Mouse (Mus musculus) skeletal muscle tissue, postnatal 0 days (tissue): ENCODE results near the gene Myo9b. TPM values are rescaled to one million over a fixed set of nuclear protein-coding genes. Genes with fewer than 3 reads are reported as not detected.

Experiments used
- polyA plus RNA-seq: library from polyadenylated mRNA; unstranded; fragments of >200 nt; fragmentation: Nextera tagmentation; extraction: Ambion mirVana; gene quantifications from 2 replicates; pipeline ENCODE4 v1.2.1, GENCODE M21; 2015

Myo9b gene
- polyA plus RNA-seq: 6.7 and 7.5 TPM in 2 replicates

DNA sequence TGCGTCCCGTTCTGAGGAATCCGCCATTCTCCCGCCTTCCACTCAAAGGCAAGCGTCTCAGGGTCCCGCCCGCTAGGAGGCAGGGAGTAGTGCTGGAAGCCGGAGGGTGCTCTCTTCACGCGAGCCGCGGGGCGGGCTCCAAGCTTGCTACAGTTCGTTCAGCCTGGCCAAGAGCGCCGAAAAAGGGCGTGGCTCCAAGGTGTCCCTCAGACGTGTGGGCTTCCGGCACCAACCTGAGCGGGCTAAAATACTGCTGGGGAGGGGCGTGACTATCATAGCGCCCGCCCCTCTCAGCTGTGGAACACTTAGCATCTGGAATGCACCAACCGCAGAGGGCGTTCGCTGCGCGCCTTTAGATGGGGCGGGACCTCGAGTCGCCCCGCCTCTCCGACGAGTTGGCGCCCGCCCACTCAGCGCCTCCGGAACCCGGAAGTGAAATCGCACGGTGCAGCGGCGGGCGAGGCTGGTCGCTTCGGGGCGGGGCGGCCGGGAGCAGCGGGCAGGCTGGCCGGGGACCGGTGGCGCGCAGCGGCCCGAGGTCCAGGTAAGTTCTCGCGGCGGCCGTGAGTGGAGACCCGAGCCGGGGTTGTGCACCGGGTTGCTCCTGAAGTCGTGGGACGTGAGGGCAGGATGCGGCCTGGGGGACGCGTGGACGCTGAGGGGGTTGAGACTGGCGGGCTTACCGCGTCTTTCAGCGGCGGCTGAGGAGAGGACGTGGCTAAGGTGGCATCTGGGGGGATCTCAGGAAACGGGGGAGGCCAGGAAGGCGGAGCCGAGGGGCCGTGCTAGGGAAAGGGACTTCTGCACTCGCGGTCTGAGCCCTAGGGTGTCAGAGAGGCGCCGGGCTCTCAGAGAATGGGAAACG, at the start of gene Myo9b, which contains the start of gene Haus8:
Gene Myo9b, plus strand, starts transcription at position 429 of the 865 bp plus-strand sequence.
Gene Haus8, minus strand, starts transcription at position 649 of the 865 bp plus-strand sequence.

DNA sequence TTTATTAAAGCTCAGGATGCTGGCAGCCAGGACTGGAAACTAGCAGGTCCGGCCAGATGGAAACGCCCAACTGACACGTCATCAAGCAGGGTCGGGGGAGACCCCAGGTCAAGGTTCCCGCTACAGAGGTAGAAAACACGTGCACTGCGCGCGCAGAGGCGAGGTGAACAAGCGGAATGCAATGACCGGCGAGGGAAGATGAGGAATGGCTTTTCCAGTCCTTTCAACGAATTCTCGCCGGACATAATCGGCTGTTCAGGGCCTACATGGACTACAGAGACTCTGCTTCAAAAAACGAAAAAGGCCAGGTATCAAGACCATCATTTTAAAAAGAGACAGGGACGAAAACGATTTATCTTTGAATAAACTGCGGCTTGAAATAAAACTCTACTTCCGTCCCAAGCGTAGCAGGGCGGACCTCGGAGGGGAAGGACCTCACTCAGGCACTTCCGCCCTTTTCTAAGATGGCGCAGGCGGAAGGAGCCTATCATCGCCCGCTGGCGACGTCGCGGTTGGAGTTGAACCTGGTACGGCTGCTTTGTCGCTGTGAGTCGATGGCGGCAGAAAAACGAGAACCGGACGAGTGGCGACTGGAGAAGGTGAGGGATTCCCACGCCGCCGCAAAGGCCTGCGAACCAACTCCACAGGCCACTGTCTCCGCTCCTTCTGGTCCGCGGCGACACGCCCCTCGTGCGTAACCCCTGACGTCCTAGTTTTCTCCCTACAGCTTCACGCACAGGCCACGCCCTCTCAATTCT, 94.4 kb downstream of the Myo9b start, which contains the start of gene Use1:
Gene Use1, plus strand, starts transcription at position 78 of the 758 bp plus-strand sequence.

DNA sequence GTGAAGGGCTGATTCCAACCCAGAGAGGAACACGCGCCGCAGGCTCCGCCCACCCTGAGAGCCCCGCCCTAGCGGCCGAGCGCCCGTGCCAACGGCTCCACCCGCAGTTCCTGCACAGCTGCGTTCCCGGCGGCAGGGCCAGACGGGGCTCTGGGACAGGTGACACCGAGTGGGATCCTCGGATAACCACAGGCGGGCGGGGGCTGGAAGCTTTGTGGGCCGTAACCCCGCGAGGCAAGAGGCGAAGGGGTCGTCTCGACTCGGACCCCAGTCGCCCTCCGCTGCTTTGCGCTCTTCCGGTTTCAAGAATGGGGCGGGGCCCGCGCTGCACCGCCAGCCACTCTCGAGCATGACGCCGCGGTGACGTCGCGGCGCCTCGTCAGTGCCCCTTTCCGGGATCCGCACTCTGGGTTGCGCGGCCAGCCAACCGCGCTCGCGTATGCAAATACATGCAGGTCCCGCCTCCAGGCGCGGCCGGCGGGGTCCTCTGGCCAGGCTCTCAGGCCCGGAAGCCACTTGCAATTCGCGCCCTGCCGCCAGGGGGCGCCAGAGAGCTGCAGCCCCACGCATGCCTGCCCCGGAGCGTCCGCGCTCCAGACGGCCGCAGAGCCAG, 98.8 kb downstream of the Myo9b start, which contains the start of gene Ocel1:
Gene Ocel1, plus strand, starts transcription at position 63 of the 613 bp plus-strand sequence.

DNA sequence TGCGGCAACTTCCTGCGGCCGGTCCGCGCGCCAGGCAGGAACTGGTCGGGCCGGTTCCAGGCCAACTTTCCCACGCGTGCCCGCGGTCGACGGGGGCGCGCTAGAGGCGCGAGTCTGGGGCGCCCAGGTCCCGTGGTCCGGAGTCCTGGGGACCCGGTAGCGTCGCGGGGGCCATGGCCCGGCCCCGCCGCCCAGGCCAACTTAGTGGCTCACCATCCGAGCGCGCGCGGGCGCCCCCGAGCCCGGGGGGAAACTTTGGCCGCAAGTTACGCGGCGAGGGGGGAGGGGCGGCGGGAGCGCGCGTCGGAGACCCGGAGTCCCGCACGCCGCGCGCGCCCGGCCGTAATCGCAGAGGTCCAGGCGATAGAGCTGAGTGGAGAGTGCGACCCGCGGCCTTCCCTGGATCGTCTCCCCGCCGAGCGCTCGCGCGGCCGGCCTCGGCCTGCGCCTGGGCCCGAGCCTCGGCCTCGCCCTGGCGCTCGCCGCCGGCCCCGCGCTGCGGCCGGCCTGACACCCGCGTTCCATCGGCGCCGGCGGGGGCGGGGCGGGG, 109.0 kb downstream of the Myo9b start, which contains the start of gene Nr2f6:
Gene Nr2f6, minus strand, starts transcription at position 540 of the 550 bp plus-strand sequence.

DNA sequence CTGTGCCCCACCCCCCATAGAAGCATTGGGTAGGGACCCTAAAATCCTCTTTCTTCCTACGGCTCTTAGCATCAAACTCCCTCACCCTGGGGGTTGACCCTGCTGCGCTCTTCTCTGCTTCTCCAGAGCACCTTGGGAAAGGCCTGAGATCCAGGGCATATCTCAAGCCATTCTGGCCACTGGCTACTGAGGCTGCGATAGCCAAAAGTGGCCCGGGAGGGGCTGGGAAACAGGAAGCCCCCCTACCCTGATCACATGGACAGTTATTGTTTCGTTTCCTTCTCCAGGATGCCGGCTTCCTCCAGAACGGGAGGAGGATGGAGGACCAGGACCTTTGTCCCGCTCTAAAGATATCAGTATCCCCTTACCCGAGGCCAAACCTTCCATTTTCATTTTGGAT, 123.1 kb downstream of the Myo9b start, which contains the start of gene Ushbp1:
Gene Ushbp1, minus strand, starts transcription at position 174 of the 400 bp plus-strand sequence.

DNA sequence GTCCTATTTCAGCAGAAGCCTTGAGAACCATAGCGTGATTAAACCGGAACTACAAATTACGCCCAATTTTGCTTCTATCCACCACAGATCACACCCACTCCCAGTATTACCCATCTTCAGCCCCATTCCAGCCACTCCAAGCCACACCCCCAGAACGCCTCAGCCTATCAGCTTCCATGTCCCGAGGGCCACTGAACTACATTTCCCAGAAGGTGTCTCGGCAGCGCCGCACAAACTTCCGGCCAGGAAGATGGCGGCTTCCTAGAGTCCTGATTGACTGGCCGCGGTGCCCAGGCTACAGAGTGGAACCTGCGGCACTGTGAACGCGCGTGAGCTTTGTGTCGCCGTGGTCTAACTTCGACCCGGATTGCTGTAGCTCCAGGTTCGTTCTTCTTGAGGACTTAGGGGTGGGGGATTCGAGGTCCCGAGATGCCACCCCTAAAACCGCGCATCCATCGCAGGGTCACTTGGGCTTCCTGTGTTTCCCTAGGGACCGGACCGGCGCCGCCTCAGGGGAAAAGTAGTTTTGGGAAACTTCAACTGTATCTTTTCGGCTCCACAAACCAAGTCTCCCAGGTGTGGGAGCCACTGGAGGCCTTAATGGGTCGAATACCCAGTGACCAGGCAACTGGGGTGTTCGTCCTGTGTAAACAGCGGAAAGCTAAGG, 124.3 kb downstream of the Myo9b start, which contains the start of gene Babam1:
Gene Babam1, plus strand, starts transcription at position 223 of the 667 bp plus-strand sequence.

DNA sequence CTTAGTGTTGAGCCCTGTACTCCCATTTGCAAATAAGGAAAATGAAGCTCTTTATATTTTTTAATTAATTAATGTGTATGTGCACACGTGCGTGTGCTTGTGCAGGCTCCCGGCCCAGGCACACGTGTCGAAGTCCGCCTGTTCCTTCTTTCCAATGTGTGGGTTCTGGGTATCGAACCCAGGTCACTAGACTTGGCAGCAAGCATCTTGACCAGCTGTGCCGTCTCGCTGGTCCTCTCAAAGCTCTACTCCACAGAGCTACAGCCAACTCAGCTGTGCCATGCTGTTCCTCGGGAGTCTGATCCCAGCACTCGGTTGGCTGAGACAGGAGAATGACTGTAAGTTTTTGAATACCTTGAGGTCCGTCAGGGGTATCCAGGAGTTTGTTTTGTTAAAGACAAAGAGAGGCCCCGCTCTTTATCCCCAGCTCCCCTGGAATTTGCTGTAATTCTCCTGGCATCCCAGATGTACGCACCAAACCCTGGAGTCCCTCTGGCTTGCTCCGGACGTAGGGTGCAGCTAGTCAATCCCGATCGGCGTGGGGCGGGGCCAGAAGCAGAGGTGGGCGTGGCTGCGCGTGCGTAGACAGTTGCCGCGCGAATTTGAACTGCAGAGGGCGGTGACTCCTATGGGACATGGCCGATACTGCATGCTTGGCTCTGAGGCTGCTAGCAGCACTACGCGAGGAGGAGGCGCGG, 133.0 kb downstream of the Myo9b start, which contains the start of gene Ankle1:
Gene Ankle1, plus strand, starts transcription at position 610 of the 698 bp plus-strand sequence.

Other genes starting within 250 kb of the Myo9b start
- gene Haus8, start 220 bp downstream of the Myo9b start, polyA plus RNA-seq: 16.2 and 18.1 TPM in 2 replicates
- 106 and 119 TPM in 2 replicates for gene Use1, start 94.1 kb downstream of the Myo9b start, polyA plus RNA-seq
- gene Ocel1, start 98.6 kb downstream of the Myo9b start, polyA plus RNA-seq: 4.9 and 6.7 TPM in 2 replicates
- gene Nr2f6, start 109.2 kb downstream of the Myo9b start, polyA plus RNA-seq: 27.5 and 32.7 TPM in 2 replicates
- 14.4 and 14.5 TPM in 2 replicates for gene Ushbp1, start 123.1 kb downstream of the Myo9b start, polyA plus RNA-seq
- gene Babam1, start 124.1 kb downstream of the Myo9b start, polyA plus RNA-seq: 64.8 and 75.1 TPM in 2 replicates
- gene Ankle1, start 133.3 kb downstream of the Myo9b start, polyA plus RNA-seq: 5.9 and 6.0 TPM in 2 replicates
- 39.0 and 41.2 TPM in 2 replicates for gene Abhd8, start 190.9 kb downstream of the Myo9b start, polyA plus RNA-seq
- 94.6 and 97.7 TPM in 2 replicates for gene Mrpl34, start 192.2 kb downstream of the Myo9b start, polyA plus RNA-seq
- 48.3 and 57.9 TPM in 2 replicates for gene Dda1, start 196.5 kb downstream of the Myo9b start, polyA plus RNA-seq
- 1.3 and 2.4 TPM in 2 replicates for gene Ano8, start 213.2 kb downstream of the Myo9b start, polyA plus RNA-seq
- 7.5 and 9.5 TPM in 2 replicates for gene Gtpbp3, start 215.4 kb downstream of the Myo9b start, polyA plus RNA-seq
- 21.9 and 33.3 TPM in 2 replicates for gene Plvap, start 239.0 kb downstream of the Myo9b start, polyA plus RNA-seq